Mouse (Mus musculus) midbrain, embryonic 13.5 days (tissue): ENCODE data around the gene Mtmr2. TPM values are rescaled to one million over a fixed set of nuclear protein-coding genes. Genes with fewer than 3 reads are reported as not detected.

ENCODE experiments used
- ATAC-seq: fragments of 200-750 bp; cut with Nextera tagmentation; 2 replicates; pipeline ENCODE4 v1.8.0; 2017; ENCODE audit warnings: mild to moderate bottlenecking, moderate TSS enrichment, moderate library complexity
- H3K27ac ChIP-seq: fragments of 300-500 bp; sonication (generic); 2 replicates; pipeline ENCODE4 v1.5.1; 2015; ENCODE audit warnings: inconsistent platforms, mild to moderate bottlenecking, moderate library complexity
- H3K27me3 ChIP-seq: fragments of 300-500 bp; sonication (generic); 2 replicates; pipeline ENCODE4 v1.6.1; 2015; ENCODE audit warnings: mild to moderate bottlenecking, inconsistent platforms
- H3K36me3 ChIP-seq: fragments of 300-500 bp; sonication (generic); 2 replicates; pipeline ENCODE4 v1.6.1; 2015; ENCODE audit warnings: mild to moderate bottlenecking, inconsistent platforms
- H3K4me1 ChIP-seq: fragments of 300-500 bp; sonication (generic); replicated peaks from 2 replicates; pipeline ENCODE4 v1.6.1; 2015; ENCODE audit warnings: inconsistent platforms
- H3K4me2 ChIP-seq: fragments of 300-500 bp; sonication (generic); replicated peaks from 2 replicates; pipeline ENCODE4 v1.6.1; 2015; ENCODE audit warnings: moderate library complexity, mild to moderate bottlenecking, inconsistent platforms
- H3K4me3 ChIP-seq: fragments of 300-500 bp; sonication (generic); replicated peaks from 2 replicates; pipeline ENCODE4 v1.5.1; 2015; ENCODE audit warnings: mild to moderate bottlenecking, inconsistent platforms
- H3K9ac ChIP-seq: fragments of 300-500 bp; sonication (generic); replicated peaks from 2 replicates; pipeline ENCODE4 v1.6.1; 2015; ENCODE audit warnings: mild to moderate bottlenecking, inconsistent platforms
- H3K9me3 ChIP-seq: fragments of 300-500 bp; sonication (generic); 2 replicates; pipeline ENCODE4 v1.6.1; 2016; ENCODE audit warnings: mild to moderate bottlenecking, inconsistent platforms
- WGBS: fragments of 180-500 bp; shearing (Covaris S2); methylation state at CpG from one replicate; pipeline ENCODE4 v1.1.7; 2015; 5-methylcytosine and 5-hydroxymethylcytosine counted together
- polyA plus RNA-seq: library from polyadenylated mRNA; unstranded; fragments of >200 nt; fragmentation: Nextera tagmentation; extraction: Ambion mirVana; gene quantifications from 2 replicates; pipeline ENCODE4 v1.2.1, GENCODE M21; 2015

Gene Mtmr2
- polyA plus RNA-seq, 1 experiment from 2014 or later, result 62.0 TPM

GRCm38 (mm10) chr9:13818369-13818768, 70.2 kb downstream of the Mtmr2 start:
- H3K4me1 ChIP-seq, result 0 out of 2 replicates have a peak, but pooled peaks cover 2% of the 10 kb centered on the region
- H3K4me2 ChIP-seq, result no peak overlapping the region
- no peaks in the 10 kb centered on the region for H3K9me3 ChIP-seq
- 80% methylated on average over 9 of the region's 9 CpGs for WGBS
- no peak overlapping the region for H3K9ac ChIP-seq
- peaks cover 59% of the 10 kb centered on the region for H3K36me3 ChIP-seq
- H3K4me3 ChIP-seq, result no peak overlapping the region
- no peaks in the 10 kb centered on the region for H3K27me3 ChIP-seq
- no peak overlapping the region for H3K27ac ChIP-seq
- no peak for ATAC-seq

- peaks cover 49% of the 10 kb centered on the region for H3K36me3 ChIP-seq
- 95% methylated on average over 3 of the region's 3 CpGs for WGBS
These were observed 72.6 kb downstream of the Mtmr2 start for GRCm38 (mm10) chr9:13820774-13821173.

GRCm38 (mm10) chr9:13825896-13826295, 77.7 kb downstream of the Mtmr2 start:
- WGBS, result 7% methylated on average over 8 of the region's 8 CpGs
- Histone ChIP-seq H3K4me3 (peak overlapping the region; percentile 83), H3K4me1 (peaks cover 41% of the 10 kb centered on the region), H3K4me2 (peak overlapping the region; percentile 70), H3K9ac (peak overlapping the region; percentile 89), H3K27ac (peak overlapping the region; percentile 98; the same call in 1 of the 2 replicates), H3K9me3 (no peaks in the 10 kb centered on the region), H3K27me3 (no peaks in the 10 kb centered on the region), H3K36me3 (peaks cover 10% of the 10 kb centered on the region)
- no peak for ATAC-seq

More at GRCm38 (mm10) chr9:13820774-13821173, 72.6 kb downstream of the Mtmr2 start:
- H3K4me3 ChIP-seq, result no peak overlapping the region
- H3K9me3 ChIP-seq, result no peaks in the 10 kb centered on the region
- H3K27me3 ChIP-seq, result no peaks in the 10 kb centered on the region
- no peak for ATAC-seq
- H3K9ac ChIP-seq, result no peak overlapping the region
- H3K27ac ChIP-seq, result no peak overlapping the region
- peaks cover 22% of the 10 kb centered on the region for H3K4me1 ChIP-seq
- no peak overlapping the region for H3K4me2 ChIP-seq

- Histone ChIP-seq H3K9me3 (no peaks in the 10 kb centered on the region), H3K4me1 (peaks cover 44% of the 10 kb centered on the region), H3K27ac (peak overlapping the region; percentile 98), H3K27me3 (no peaks in the 10 kb centered on the region), H3K36me3 (peaks cover 10% of the 10 kb centered on the region), H3K4me3 (peak overlapping the region; percentile 83), H3K4me2 (peak overlapping the region; percentile 70), H3K9ac (peak overlapping the region; percentile 89)
- under 1% methylated on average over 31 of the region's 31 CpGs for WGBS
- peak; percentile 43 for ATAC-seq
These were observed 78.2 kb downstream of the Mtmr2 start for GRCm38 (mm10) chr9:13826391-13826805.

- Histone ChIP-seq H3K9ac (peak within 1 kb of the TSS; percentile 94), H3K9me3 (no peaks in the 10 kb centered on the region), H3K36me3 (peaks cover 15% of the 10 kb centered on the region), H3K27me3 (no peaks in the 10 kb centered on the region), H3K27ac (peak within 1 kb of the TSS; percentile 99), H3K4me3 (peak within 1 kb of the TSS; percentile 83), H3K4me2 (peak within 1 kb of the TSS; percentile 83), H3K4me1 (peaks cover 44% of the 10 kb centered on the region)
- peak; percentile 93 for ATAC-seq
- under 1% methylated on average over 44 of the region's 44 CpGs for WGBS
These were observed 78.7 kb downstream of the Mtmr2 start, which contains the start of gene Cep57 for GRCm38 (mm10) chr9:13826832-13827405. TSS of gene Cep57 (minus strand) at chr9:13827107.

- H3K9ac ChIP-seq, result peak within 1 kb of the TSS; percentile 94
- peak within 1 kb of the TSS; percentile 83 for H3K4me3 ChIP-seq
- ATAC-seq, result peak; percentile 95
- peak within 1 kb of the TSS; percentile 99 for H3K27ac ChIP-seq
- H3K36me3 ChIP-seq, result peaks cover 20% of the 10 kb centered on the region
- peaks cover 43% of the 10 kb centered on the region for H3K4me1 ChIP-seq
- no peaks in the 10 kb centered on the region for H3K9me3 ChIP-seq
- WGBS, result under 1% methylated on average over 66 of the region's 67 CpGs
- H3K4me2 ChIP-seq, result peak within 1 kb of the TSS; percentile 83
- H3K27me3 ChIP-seq, result no peaks in the 10 kb centered on the region
These were observed 79.3 kb downstream of the Mtmr2 start, which contains the start of gene Fam76b for GRCm38 (mm10) chr9:13827406-13828086. TSS of gene Fam76b (plus strand) at chr9:13827716.

- H3K4me2 ChIP-seq, result peak overlapping the region; percentile 83
- WGBS, result under 1% methylated on average over 23 of the region's 23 CpGs
- no peaks in the 10 kb centered on the region for H3K9me3 ChIP-seq
- H3K4me1 ChIP-seq, result peaks cover 44% of the 10 kb centered on the region
- peaks cover 25% of the 10 kb centered on the region for H3K36me3 ChIP-seq
- peak overlapping the region; percentile 83 for H3K4me3 ChIP-seq
- peak overlapping the region; percentile 99 for H3K27ac ChIP-seq
- peak overlapping the region; percentile 94 for H3K9ac ChIP-seq
- no peak for ATAC-seq
- H3K27me3 ChIP-seq, result no peaks in the 10 kb centered on the region
These were observed 79.9 kb downstream of the Mtmr2 start for GRCm38 (mm10) chr9:13828087-13828441.

GRCm38 (mm10) chr9:13835256-13835655, 87.0 kb downstream of the Mtmr2 start:
- WGBS, result 95% methylated on average over 3 of the region's 3 CpGs
- no peak overlapping the region for H3K9ac ChIP-seq
- no peak overlapping the region for H3K4me3 ChIP-seq
- no peak overlapping the region for H3K4me2 ChIP-seq
- no peak for ATAC-seq
- H3K9me3 ChIP-seq, result no peaks in the 10 kb centered on the region
- H3K4me1 ChIP-seq, result 0 out of 2 replicates have a peak, but pooled peaks cover 10% of the 10 kb centered on the region
- no peaks in the 10 kb centered on the region for H3K27me3 ChIP-seq
- H3K36me3 ChIP-seq, result peaks cover 78% of the 10 kb centered on the region
- no peak overlapping the region for H3K27ac ChIP-seq

- peaks cover 79% of the 10 kb centered on the region for H3K36me3 ChIP-seq
- WGBS, result 91% methylated on average over 2 of the region's 2 CpGs
- H3K27me3 ChIP-seq, result no peaks in the 10 kb centered on the region
- H3K4me3 ChIP-seq, result no peak overlapping the region
- H3K4me2 ChIP-seq, result no peak overlapping the region
- 0 out of 2 replicates have a peak, but pooled peaks cover 3% of the 10 kb centered on the region for H3K4me1 ChIP-seq
- no peak for ATAC-seq
- no peaks in the 10 kb centered on the region for H3K9me3 ChIP-seq
- no peak overlapping the region for H3K9ac ChIP-seq
- no peak overlapping the region for H3K27ac ChIP-seq
These were observed 88.5 kb downstream of the Mtmr2 start for GRCm38 (mm10) chr9:13836726-13837125.

- Histone ChIP-seq H3K4me3 (no peak overlapping the region), H3K9me3 (no peaks in the 10 kb centered on the region), H3K4me2 (no peak overlapping the region), H3K27ac (no peak overlapping the region), H3K36me3 (peaks cover 20% of the 10 kb centered on the region), H3K27me3 (no peaks in the 10 kb centered on the region), H3K9ac (no peak overlapping the region), H3K4me1 (no peaks in the 10 kb centered on the region)
- ATAC-seq, result no peak
- WGBS, result 94% methylated on average over 3 of the region's 3 CpGs
These were observed 99.4 kb downstream of the Mtmr2 start for GRCm38 (mm10) chr9:13847591-13847990.

GRCm38 (mm10) chr9:13848481-13849480, 100.6 kb downstream of the Mtmr2 start:
- H3K4me2 ChIP-seq, result no peak overlapping the region
- no peaks in the 10 kb centered on the region for H3K27me3 ChIP-seq

More at GRCm38 (mm10) chr9:13848481-13849480, 100.6 kb downstream of the Mtmr2 start:
- H3K27ac ChIP-seq, result no peak overlapping the region
- H3K36me3 ChIP-seq, result peaks cover 13% of the 10 kb centered on the region
- no peak overlapping the region for H3K9ac ChIP-seq
- no peaks in the 10 kb centered on the region for H3K9me3 ChIP-seq
- ATAC-seq, result peak; percentile 84
- no peaks in the 10 kb centered on the region for H3K4me1 ChIP-seq
- H3K4me3 ChIP-seq, result no peak overlapping the region
- 82% methylated on average over 10 of the region's 10 CpGs for WGBS
